Mouse (Mus musculus): ENCODE results near the gene Try5. TPM values are rescaled to one million over a fixed set of nuclear protein-coding genes. Genes with fewer than 3 reads are reported as not detected.
"Not testable (repeated sequence)": the region's sequence is repeated elsewhere in the genome, so short reads cannot be mapped to it uniquely, and the experiment has no call there.

Try5 gene
- polyA plus RNA-seq (2015; fragmentation: Nextera tagmentation; extraction: Ambion mirVana): 0.21 TPM in 1 of 2 replicates, not detected in the other

DNA sequence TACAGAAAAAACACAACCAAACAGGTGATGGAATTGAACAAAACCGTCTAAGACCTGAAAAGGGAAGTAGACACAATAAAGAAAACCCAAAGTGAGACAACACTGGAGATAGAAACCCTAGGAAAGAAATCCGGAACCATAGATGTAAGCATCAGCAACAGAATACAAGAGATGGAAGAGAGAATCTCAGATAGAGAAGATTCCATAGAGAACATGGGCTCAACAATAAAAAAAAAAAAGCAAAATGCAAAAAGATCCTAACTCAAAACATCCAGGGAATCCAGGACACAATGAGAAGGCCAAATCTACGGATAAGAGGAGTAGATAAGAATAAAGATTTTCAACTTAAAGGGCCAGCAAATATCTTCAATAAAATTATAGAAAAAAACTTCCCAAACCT, at the start of gene Try5:
Gene Try5 (minus strand): TSS at position 101 of the 400 bp plus-strand sequence.
- not testable (repeated sequence) for H3K27ac ChIP-seq (ENCODE audit: low read length); H3K4me3 ChIP-seq (ENCODE audit: low read length); H3K4me2 ChIP-seq (ENCODE audit: low read depth, low read length); H3K9me3 ChIP-seq (replicated peaks; ENCODE audit: control insufficient read depth, low read length); H3K36me3 ChIP-seq (ENCODE audit: control insufficient read depth, insufficient read depth); H3K9ac ChIP-seq (ENCODE audit: low read length); H3K27me3 ChIP-seq (ENCODE audit: control insufficient read depth, insufficient read depth, low read length); ATAC-seq (replicated peaks; ENCODE audit: extremely low read depth, insufficient read depth, low FRiP score); H3K4me1 ChIP-seq (ENCODE audit: control insufficient read depth, insufficient read depth, low read length)
- WGBS: 52% methylated on average over 3 of the region's 3 CpGs

DNA sequence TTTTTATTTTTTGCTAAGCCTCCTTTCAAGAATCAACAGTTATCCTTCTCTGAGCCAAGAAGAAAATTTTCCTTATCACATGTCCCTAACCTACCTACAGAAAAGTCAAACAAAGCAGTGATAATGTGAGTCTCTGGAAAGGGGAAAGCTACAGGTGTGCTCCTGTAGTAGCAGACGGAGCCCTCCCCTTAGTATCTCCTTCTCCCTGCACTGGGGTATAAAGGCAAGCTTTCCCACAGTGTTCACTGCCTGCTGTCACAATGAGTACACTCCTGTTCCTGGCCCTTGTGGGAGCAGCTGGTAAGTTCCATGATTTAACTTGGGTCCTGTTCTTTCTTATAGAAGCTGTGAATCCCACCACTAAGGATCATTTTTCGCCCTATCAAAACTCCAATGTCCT, 37.3 kb upstream of the Try5 start, which contains the start of gene Try10:
Gene Try10 (plus strand): TSS at position 174 of the 400 bp plus-strand sequence.
- Histone ChIP-seq H3K27me3 (ENCODE audit: control insufficient read depth, insufficient read depth, low read length) (no peaks in the 10 kb centered on the region), H3K36me3 (ENCODE audit: control insufficient read depth, insufficient read depth) (no peaks in the 10 kb centered on the region), H3K4me1 (ENCODE audit: control insufficient read depth, insufficient read depth, low read length) (no peaks in the 10 kb centered on the region), H3K4me2 (ENCODE audit: low read depth, low read length) (no peak within 1 kb of the TSS), H3K4me3 (ENCODE audit: low read length) (no peak within 1 kb of the TSS), H3K9ac (ENCODE audit: low read length) (no peak within 1 kb of the TSS), H3K27ac (ENCODE audit: low read length) (no peak within 1 kb of the TSS), H3K9me3 (replicated peaks; ENCODE audit: control insufficient read depth, low read length) (no peaks in the 10 kb centered on the region)
- WGBS: 71% methylated on average over 2 of the region's 2 CpGs
- no peak for ATAC-seq (replicated peaks; ENCODE audit: extremely low read depth, insufficient read depth, low FRiP score)

DNA sequence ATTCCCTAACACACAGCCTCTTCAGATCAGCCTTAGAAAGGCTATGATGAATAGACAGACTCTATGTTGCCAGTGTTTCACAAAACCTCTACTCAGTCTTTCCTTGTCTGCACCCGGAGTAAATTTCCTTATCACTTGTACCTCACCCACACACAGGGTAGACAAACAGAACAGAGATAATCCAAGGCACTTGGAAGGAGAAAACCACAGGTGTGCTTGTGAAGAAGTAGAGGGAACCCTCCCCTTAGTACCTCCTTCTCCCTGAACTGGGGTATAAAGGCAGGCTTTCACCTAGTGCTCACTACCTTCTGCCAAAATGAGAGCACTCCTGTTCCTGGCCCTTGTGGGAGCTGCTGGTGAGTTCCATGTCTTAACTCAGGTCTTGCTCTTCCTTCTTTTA, 14.7 kb downstream of the Try5 start, which contains the start of gene Try4:
Gene Try4 (plus strand): TSS at position 301 of the 400 bp plus-strand sequence.
- H3K4me1 ChIP-seq (ENCODE audit: control insufficient read depth, insufficient read depth, low read length): no peaks in the 10 kb centered on the region
- ATAC-seq (replicated peaks; ENCODE audit: extremely low read depth, insufficient read depth, low FRiP score): no peak
- H3K4me2 ChIP-seq (ENCODE audit: low read depth, low read length): no peak within 1 kb of the TSS
- H3K9me3 ChIP-seq (replicated peaks; ENCODE audit: control insufficient read depth, low read length): no peaks in the 10 kb centered on the region
- no peak within 1 kb of the TSS for H3K9ac ChIP-seq (ENCODE audit: low read length)
- no peak within 1 kb of the TSS for H3K27ac ChIP-seq (ENCODE audit: low read length)
- 56% methylated on average over 1 of the region's 1 CpGs for WGBS
- no peak within 1 kb of the TSS for H3K4me3 ChIP-seq (ENCODE audit: low read length)
- no peaks in the 10 kb centered on the region for H3K36me3 ChIP-seq (ENCODE audit: control insufficient read depth, insufficient read depth)
- H3K27me3 ChIP-seq (ENCODE audit: control insufficient read depth, insufficient read depth, low read length): no peaks in the 10 kb centered on the region

DNA sequence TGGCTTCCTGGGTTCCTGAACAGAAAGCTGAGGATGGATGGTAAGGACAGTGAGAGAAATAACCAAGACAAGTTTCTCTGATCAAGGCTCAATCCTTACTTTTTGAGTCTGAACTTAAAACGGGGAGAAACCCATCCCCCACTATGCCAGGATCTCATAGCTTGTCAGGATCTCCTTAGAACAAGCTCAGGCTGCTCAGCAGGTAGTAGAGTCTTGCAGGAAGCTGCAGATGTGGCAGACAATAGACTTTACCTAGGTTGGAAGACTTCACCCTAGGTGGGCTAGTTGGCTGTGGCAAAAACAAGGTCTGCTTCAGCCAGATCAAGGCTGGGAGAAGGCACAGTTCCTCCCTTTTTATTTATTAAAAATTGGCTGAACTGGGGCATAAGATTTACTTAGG, 18.4 kb downstream of the Try5 start:
- H3K27ac ChIP-seq (ENCODE audit: low read length): no peak overlapping the region
- H3K4me3 ChIP-seq (ENCODE audit: low read length): no peak overlapping the region
- no peak overlapping the region for H3K4me2 ChIP-seq (ENCODE audit: low read depth, low read length)
- no peak for ATAC-seq (replicated peaks; ENCODE audit: extremely low read depth, insufficient read depth, low FRiP score)
- H3K27me3 ChIP-seq (ENCODE audit: control insufficient read depth, insufficient read depth, low read length): no peaks in the 10 kb centered on the region
- H3K9ac ChIP-seq (ENCODE audit: low read length): no peak overlapping the region
- no peaks in the 10 kb centered on the region for H3K9me3 ChIP-seq (replicated peaks; ENCODE audit: control insufficient read depth, low read length)
- 28% methylated on average over 1 of the region's 1 CpGs for WGBS
- no peaks in the 10 kb centered on the region for H3K36me3 ChIP-seq (ENCODE audit: control insufficient read depth, insufficient read depth)
- no peaks in the 10 kb centered on the region for H3K4me1 ChIP-seq (ENCODE audit: control insufficient read depth, insufficient read depth, low read length)

DNA sequence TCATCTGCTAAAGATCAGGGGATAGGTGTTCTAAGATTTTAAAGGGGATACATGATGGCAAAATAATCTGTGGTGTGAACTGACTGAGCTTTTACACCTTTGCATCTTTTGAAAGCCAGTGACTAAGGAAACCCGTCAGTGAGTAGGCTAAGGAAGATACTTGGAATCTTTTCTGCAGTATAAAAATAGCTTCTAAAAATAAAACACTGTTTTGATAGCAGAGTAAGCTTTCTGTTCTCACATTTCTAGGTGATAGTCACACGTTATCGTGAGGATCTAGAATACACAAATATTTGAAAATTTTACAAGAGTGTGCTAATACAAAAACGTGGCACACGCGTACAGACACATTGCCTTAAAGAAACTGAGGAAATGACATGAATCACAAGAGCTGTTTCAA, 50.5 kb downstream of the Try5 start:
- no peak overlapping the region for H3K27ac ChIP-seq (ENCODE audit: low read length)
- H3K4me2 ChIP-seq (ENCODE audit: low read depth, low read length): no peak overlapping the region
- no peaks in the 10 kb centered on the region for H3K27me3 ChIP-seq (ENCODE audit: control insufficient read depth, insufficient read depth, low read length)
- 60% methylated on average over 6 of the region's 6 CpGs for WGBS
- no peaks in the 10 kb centered on the region for H3K36me3 ChIP-seq (ENCODE audit: control insufficient read depth, insufficient read depth)
- no peak overlapping the region for H3K9ac ChIP-seq (ENCODE audit: low read length)
- no peak overlapping the region for H3K4me3 ChIP-seq (ENCODE audit: low read length)
- no peaks in the 10 kb centered on the region for H3K4me1 ChIP-seq (ENCODE audit: control insufficient read depth, insufficient read depth, low read length)
- no peak for ATAC-seq (replicated peaks; ENCODE audit: extremely low read depth, insufficient read depth, low FRiP score)
- no peaks in the 10 kb centered on the region for H3K9me3 ChIP-seq (replicated peaks; ENCODE audit: control insufficient read depth, low read length)

DNA sequence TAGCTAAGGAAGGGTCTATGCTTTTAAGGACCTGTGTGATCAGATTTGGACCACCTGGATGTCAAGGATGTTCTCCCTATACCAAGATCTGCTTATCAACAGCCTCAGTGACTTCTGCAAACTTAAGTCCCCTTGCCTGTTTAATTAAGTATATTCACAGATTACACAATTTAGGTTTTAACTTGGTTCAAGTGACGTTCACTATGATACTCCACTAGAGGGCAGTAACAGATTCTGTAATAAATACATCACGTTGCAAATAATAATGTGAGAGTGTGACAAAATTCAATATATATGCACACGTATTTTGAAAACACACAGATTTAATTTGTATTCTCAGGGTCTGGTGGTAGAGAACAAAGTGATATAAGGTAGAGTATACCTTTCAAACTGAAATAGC, 53.8 kb downstream of the Try5 start:
- WGBS: 42% methylated on average over 3 of the region's 3 CpGs
- H3K9me3 ChIP-seq (replicated peaks; ENCODE audit: control insufficient read depth, low read length): no peaks in the 10 kb centered on the region
- H3K4me2 ChIP-seq (ENCODE audit: low read depth, low read length): no peak overlapping the region
- 0 out of 2 replicates have a peak, but pooled peaks cover 3% of the 10 kb centered on the region for H3K4me1 ChIP-seq (ENCODE audit: control insufficient read depth, insufficient read depth, low read length)
- ATAC-seq (replicated peaks; ENCODE audit: extremely low read depth, insufficient read depth, low FRiP score): no peak
- no peak overlapping the region for H3K27ac ChIP-seq (ENCODE audit: low read length)
- H3K27me3 ChIP-seq (ENCODE audit: control insufficient read depth, insufficient read depth, low read length): no peaks in the 10 kb centered on the region
- H3K9ac ChIP-seq (ENCODE audit: low read length): no peak overlapping the region
- no peaks in the 10 kb centered on the region for H3K36me3 ChIP-seq (ENCODE audit: control insufficient read depth, insufficient read depth)
- H3K4me3 ChIP-seq (ENCODE audit: low read length): no peak overlapping the region

Other genes starting within 250 kb of the Try5 start
- not detected in 2 replicates for gene Try4, start 14.6 kb downstream of the Try5 start, polyA plus RNA-seq (2015; fragmentation: Nextera tagmentation; extraction: Ambion mirVana)
- gene Try10, start 37.3 kb upstream of the Try5 start, polyA plus RNA-seq (2015; fragmentation: Nextera tagmentation; extraction: Ambion mirVana): not detected in 2 replicates
- not detected in 2 replicates for gene Prss3, start 60.8 kb upstream of the Try5 start, polyA plus RNA-seq (2015; fragmentation: Nextera tagmentation; extraction: Ambion mirVana)
- gene Gm5771, start 75.5 kb upstream of the Try5 start, polyA plus RNA-seq (2015; fragmentation: Nextera tagmentation; extraction: Ambion mirVana): not detected in 2 replicates
- gene Gm10334, start 129.3 kb upstream of the Try5 start, polyA plus RNA-seq (2015; fragmentation: Nextera tagmentation; extraction: Ambion mirVana): 0.18 TPM in 1 of 2 replicates, not detected in the other
- gene Prss1, start 142.1 kb upstream of the Try5 start, polyA plus RNA-seq (2015; fragmentation: Nextera tagmentation; extraction: Ambion mirVana): 0.28 TPM in 1 of 2 replicates, not detected in the other
- 0.30 TPM in 1 of 2 replicates, not detected in the other for gene Prss2, start 204.9 kb upstream of the Try5 start, polyA plus RNA-seq (2015; fragmentation: Nextera tagmentation; extraction: Ambion mirVana)